Mouse (Mus musculus): Measurements from ENCODE around the gene Hccs. TPM values are rescaled to one million over a fixed set of nuclear protein-coding genes. Genes with fewer than 3 reads are reported as not detected.

Hccs gene
- total and polyA plus RNA-seq, 2 experiments = 4.9 to 9.6 TPM

GRCm38 (mm10) chrX:169255915-169256314 is 64.3 kb downstream of the Hccs start:
- Histone ChIP-seq H3K9ac (ENCODE audit: low read depth, low read length) (no peak overlapping the region), H3K36me3 (ENCODE audit: control insufficient read depth, insufficient read depth, low read length) (no peaks in the 10 kb centered on the region), H3K4me3 (ENCODE audit: insufficient read depth, low read depth, low read length) (no peak overlapping the region), H3K4me1 (ENCODE audit: control insufficient read depth, insufficient read depth, low read length) (no peaks in the 10 kb centered on the region), H3K27ac (replicated peaks; ENCODE audit: insufficient read depth, low read depth, low read length) (no peak overlapping the region), H3K79me2 (ENCODE audit: control insufficient read depth, insufficient read depth, low read length) (no peaks in the 10 kb centered on the region), H3K27me3 (ENCODE audit: control insufficient read depth, insufficient read depth, low read length) (no peaks in the 10 kb centered on the region)
- WGBS = 70% methylated on average over 1 of the region's 1 CpGs
- TF ChIP-seq CTCF (IDR thresholded peaks at IDR 0.05; ENCODE audit: low read depth, low read length) = no peak
- no peak for TF ChIP-seq POLR2A (IDR thresholded peaks at IDR 0.05; ENCODE audit: extremely low read depth, insufficient read depth, low read length)
- DNase-seq (ENCODE audit: extremely low read depth, low read depth, low spot score) = peak; percentile 50

GRCm38 (mm10) chrX:169222357-169223062 is 97.7 kb downstream of the Hccs start:
- Histone ChIP-seq H3K4me1 (ENCODE audit: control insufficient read depth, insufficient read depth, low read length) (no peaks in the 10 kb centered on the region), H3K36me3 (ENCODE audit: control insufficient read depth, insufficient read depth, low read length) (no peaks in the 10 kb centered on the region), H3K9ac (ENCODE audit: low read depth, low read length) (no peak overlapping the region), H3K27ac (replicated peaks; ENCODE audit: insufficient read depth, low read depth, low read length) (no peak overlapping the region), H3K27me3 (ENCODE audit: control insufficient read depth, insufficient read depth, low read length) (no peaks in the 10 kb centered on the region), H3K79me2 (ENCODE audit: control insufficient read depth, insufficient read depth, low read length) (no peaks in the 10 kb centered on the region), H3K4me3 (ENCODE audit: insufficient read depth, low read depth, low read length) (no peak overlapping the region)
- TF ChIP-seq CTCF (IDR thresholded peaks at IDR 0.05; ENCODE audit: low read depth, low read length) = no peak
- TF ChIP-seq POLR2A (IDR thresholded peaks at IDR 0.05; ENCODE audit: extremely low read depth, insufficient read depth, low read length) = no peak
- 71% methylated on average over 3 of the region's 3 CpGs for WGBS
- no peak for DNase-seq (ENCODE audit: extremely low read depth, low read depth, low spot score)

- no peak for TF ChIP-seq CTCF (IDR thresholded peaks at IDR 0.05; ENCODE audit: low read depth, low read length)
- no peak for TF ChIP-seq POLR2A (IDR thresholded peaks at IDR 0.05; ENCODE audit: extremely low read depth, insufficient read depth, low read length)
- no peak for DNase-seq (ENCODE audit: extremely low read depth, low read depth, low spot score)
- Histone ChIP-seq H3K4me1 (ENCODE audit: control insufficient read depth, insufficient read depth, low read length) (no peaks in the 10 kb centered on the region), H3K79me2 (ENCODE audit: control insufficient read depth, insufficient read depth, low read length) (no peaks in the 10 kb centered on the region), H3K36me3 (ENCODE audit: control insufficient read depth, insufficient read depth, low read length) (no peaks in the 10 kb centered on the region), H3K4me3 (ENCODE audit: insufficient read depth, low read depth, low read length) (no peak overlapping the region), H3K27me3 (ENCODE audit: control insufficient read depth, insufficient read depth, low read length) (no peaks in the 10 kb centered on the region), H3K9ac (ENCODE audit: low read depth, low read length) (no peak overlapping the region), H3K27ac (replicated peaks; ENCODE audit: insufficient read depth, low read depth, low read length) (no peak overlapping the region)
- 43% methylated on average over 8 of the region's 8 CpGs for WGBS
These were observed 100.1 kb downstream of the Hccs start for GRCm38 (mm10) chrX:169220064-169220463.

GRCm38 (mm10) chrX:169210019-169210418 is 110.2 kb downstream of the Hccs start:
- WGBS = 86% methylated on average over 3 of the region's 3 CpGs
- H3K4me1 ChIP-seq (ENCODE audit: control insufficient read depth, insufficient read depth, low read length) = no peaks in the 10 kb centered on the region
- H3K27ac ChIP-seq (replicated peaks; ENCODE audit: insufficient read depth, low read depth, low read length) = no peak overlapping the region
- H3K79me2 ChIP-seq (ENCODE audit: control insufficient read depth, insufficient read depth, low read length) = no peaks in the 10 kb centered on the region
- no peak overlapping the region for H3K9ac ChIP-seq (ENCODE audit: low read depth, low read length)
- TF ChIP-seq CTCF (IDR thresholded peaks at IDR 0.05; ENCODE audit: low read depth, low read length) (no peak), POLR2A (IDR thresholded peaks at IDR 0.05; ENCODE audit: extremely low read depth, insufficient read depth, low read length) (no peak)
- no peaks in the 10 kb centered on the region for H3K36me3 ChIP-seq (ENCODE audit: control insufficient read depth, insufficient read depth, low read length)
- DNase-seq (ENCODE audit: extremely low read depth, low read depth, low spot score) = no peak
- H3K4me3 ChIP-seq (ENCODE audit: insufficient read depth, low read depth, low read length) = no peak overlapping the region
- H3K27me3 ChIP-seq (ENCODE audit: control insufficient read depth, insufficient read depth, low read length) = no peaks in the 10 kb centered on the region

Other genes starting within 250 kb of the Hccs start
- gene Amelx, start 133.2 kb downstream of the Hccs start, total RNA-seq (2014; rRNA removed) = not detected in 2 replicates
- gene Amelx, start 133.2 kb downstream of the Hccs start, polyA plus RNA-seq (2012; rRNA removed) = not detected in 2 replicates

Data from liver, adult 2 months (tissue).